Mouse (Mus musculus) forebrain, postnatal 0 days (tissue): Measurements from ENCODE around the gene Reep3. TPM values are rescaled to one million over a fixed set of nuclear protein-coding genes. Genes with fewer than 3 reads are reported as not detected.

Experiments used
- ATAC-seq: fragments of 200-750 bp; cut with Nextera tagmentation; 2 replicates; pipeline ENCODE4 v1.8.0; 2017; ENCODE audit warnings: mild to moderate bottlenecking, moderate library complexity
- DNase-seq: peaks from one replicate; pipeline ENCODE4 v3.0.0-alpha.2; 2015
- H3K27ac ChIP-seq: fragments of 300-500 bp; sonication (generic); 2 replicates; pipeline ENCODE4 v1.5.1; 2014; ENCODE audit warnings: low read depth, mild to moderate bottlenecking, antibody characterized with exemption, low read length, moderate library complexity, mixed read lengths
- H3K27me3 ChIP-seq: fragments of 300-500 bp; sonication (generic); 2 replicates; pipeline ENCODE4 v1.6.1; 2014; ENCODE audit warnings: mild to moderate bottlenecking, low read length, mixed read lengths; ENCODE audit not compliant: insufficient read depth
- H3K36me3 ChIP-seq: fragments of 300-500 bp; sonication (generic); 2 replicates; pipeline ENCODE4 v1.6.1; 2014; ENCODE audit warnings: mild to moderate bottlenecking, moderate library complexity; ENCODE audit not compliant: insufficient read depth
- H3K4me1 ChIP-seq: fragments of 300-500 bp; sonication (generic); 2 replicates; pipeline ENCODE4 v1.6.1; 2014; ENCODE audit warnings: antibody characterized with exemption; ENCODE audit not compliant: insufficient read depth
- H3K4me2 ChIP-seq: fragments of 300-500 bp; sonication (generic); 2 replicates; pipeline ENCODE4 v1.6.1; 2014; ENCODE audit warnings: low read depth, mild to moderate bottlenecking, moderate library complexity
- H3K4me3 ChIP-seq: fragments of 300-500 bp; sonication (generic); 2 replicates; pipeline ENCODE4 v1.5.1; 2014; ENCODE audit warnings: low read depth, low read length, mixed read lengths
- H3K9ac ChIP-seq: fragments of 300-500 bp; sonication (generic); 2 replicates; pipeline ENCODE4 v1.6.1; 2014; ENCODE audit warnings: mild to moderate bottlenecking
- H3K9me3 ChIP-seq: fragments of 300-500 bp; sonication (generic); 2 replicates; pipeline ENCODE4 v1.6.1; 2016; ENCODE audit warnings: low read length
- CTCF ChIP-seq: sonication (generic); IDR thresholded peaks from 2 replicates; pipeline ENCODE4 v1.5.1; 2016; ENCODE audit warnings: antibody characterized with exemption, control low read depth, low read depth
- WGBS: fragments of 180-500 bp; shearing (Covaris S2); extraction: QIAGEN DNeasy Blood & Tissue Kit; methylation state at CpG from one replicate; pipeline ENCODE4 v1.1.7; 2014; 5-methylcytosine and 5-hydroxymethylcytosine counted together
- polyA plus RNA-seq: library from polyadenylated mRNA; unstranded; fragments of >200 nt; fragmentation: Nextera tagmentation; extraction: Ambion mirVana; gene quantifications from 2 replicates; pipeline ENCODE4 v1.2.1, GENCODE M21; 2015
- total RNA-seq: library from RNA; depleted of rRNA; stranded (reverse); fragments of >200 nt; gene quantifications from 2 replicates; pipeline ENCODE4 v1.2.3, GENCODE M21; 2014

Reep3 gene
- total and polyA plus RNA-seq, 2 experiments from 2014 or later, result 23.7 to 30.8 TPM

- no peak for ATAC-seq
These were observed 98.0 kb downstream of the Reep3 start for GRCm38 (mm10) chr10:66998770-66999169.

GRCm38 (mm10) chr10:66995181-66995580, 101.6 kb downstream of the Reep3 start:
- no peaks in the 10 kb centered on the region for H3K9me3 ChIP-seq
- TF ChIP-seq CTCF, result no peak
- DNase-seq (peak; percentile 45), ATAC-seq (peak; percentile 74)
- 44% methylated on average over 6 of the region's 6 CpGs for WGBS
- no peak overlapping the region for H3K9ac ChIP-seq
- no peak overlapping the region for H3K4me2 ChIP-seq
- H3K4me1 ChIP-seq, result no peaks in the 10 kb centered on the region
- H3K27me3 ChIP-seq, result no peaks in the 10 kb centered on the region
- H3K27ac ChIP-seq, result no peak overlapping the region; the same call in 1 of the 2 replicates
- no peak overlapping the region for H3K4me3 ChIP-seq
- no peaks in the 10 kb centered on the region for H3K36me3 ChIP-seq

More at GRCm38 (mm10) chr10:66998770-66999169, 98.0 kb downstream of the Reep3 start:
- Histone ChIP-seq H3K27ac (no peak overlapping the region), H3K4me3 (no peak overlapping the region), H3K36me3 (no peaks in the 10 kb centered on the region), H3K4me1 (peaks cover 14% of the 10 kb centered on the region), H3K9ac (no peak overlapping the region), H3K4me2 (no peak overlapping the region), H3K27me3 (no peaks in the 10 kb centered on the region), H3K9me3 (no peaks in the 10 kb centered on the region)
- DNase-seq, result no peak
- 94% methylated on average over 7 of the region's 7 CpGs for WGBS
- no peak for TF ChIP-seq CTCF

GRCm38 (mm10) chr10:66994469-66994868, 102.3 kb downstream of the Reep3 start:
- Histone ChIP-seq H3K36me3 (no peaks in the 10 kb centered on the region), H3K27me3 (no peaks in the 10 kb centered on the region), H3K4me1 (no peaks in the 10 kb centered on the region), H3K4me3 (no peak overlapping the region), H3K9ac (no peak overlapping the region), H3K27ac (peak overlapping the region; percentile 6; the same call in 1 of the 2 replicates), H3K4me2 (no peak overlapping the region), H3K9me3 (no peaks in the 10 kb centered on the region)
- TF ChIP-seq CTCF, result no peak
- 50% methylated on average over 5 of the region's 5 CpGs for WGBS
- DNase-seq (peak; percentile 36), ATAC-seq (peak; percentile 71)

GRCm38 (mm10) chr10:66992591-66992990, 104.2 kb downstream of the Reep3 start:
- no peak overlapping the region for H3K4me2 ChIP-seq
- no peak overlapping the region for H3K9ac ChIP-seq
- TF ChIP-seq CTCF, result no peak
- no peaks in the 10 kb centered on the region for H3K4me1 ChIP-seq
- H3K9me3 ChIP-seq, result no peaks in the 10 kb centered on the region
- no peaks in the 10 kb centered on the region for H3K36me3 ChIP-seq
- no peak overlapping the region for H3K27ac ChIP-seq
- no peaks in the 10 kb centered on the region for H3K27me3 ChIP-seq
- DNase-seq, result no peak
- no peak overlapping the region for H3K4me3 ChIP-seq
- WGBS, result 62% methylated on average over 5 of the region's 5 CpGs
- ATAC-seq, result no peak

- no peaks in the 10 kb centered on the region for H3K4me1 ChIP-seq
- WGBS, result 84% methylated on average over 3 of the region's 3 CpGs
These were observed 106.2 kb downstream of the Reep3 start for GRCm38 (mm10) chr10:66990506-66990905.

GRCm38 (mm10) chr10:66983043-66983442, 113.7 kb downstream of the Reep3 start:
- Histone ChIP-seq H3K9me3 (no peaks in the 10 kb centered on the region), H3K4me3 (no peak overlapping the region)
- 92% methylated on average over 5 of the region's 5 CpGs for WGBS

More at GRCm38 (mm10) chr10:66990506-66990905, 106.2 kb downstream of the Reep3 start:
- Histone ChIP-seq H3K9me3 (no peaks in the 10 kb centered on the region), H3K4me2 (no peak overlapping the region), H3K36me3 (no peaks in the 10 kb centered on the region), H3K27ac (no peak overlapping the region), H3K9ac (no peak overlapping the region), H3K4me3 (no peak overlapping the region), H3K27me3 (no peaks in the 10 kb centered on the region)
- DNase-seq, result no peak
- TF ChIP-seq CTCF, result no peak
- ATAC-seq, result no peak

GRCm38 (mm10) chr10:66978215-66978614, 118.5 kb downstream of the Reep3 start:
- H3K9me3 ChIP-seq, result no peaks in the 10 kb centered on the region
- DNase-seq (no peak), ATAC-seq (no peak)
- H3K27ac ChIP-seq, result no peak overlapping the region
- H3K9ac ChIP-seq, result no peak overlapping the region
- no peaks in the 10 kb centered on the region for H3K27me3 ChIP-seq
- TF ChIP-seq CTCF, result no peak
- no peak overlapping the region for H3K4me2 ChIP-seq
- 83% methylated on average over 2 of the region's 2 CpGs for WGBS
- no peak overlapping the region for H3K4me3 ChIP-seq
- no peaks in the 10 kb centered on the region for H3K36me3 ChIP-seq
- H3K4me1 ChIP-seq, result no peaks in the 10 kb centered on the region

More at GRCm38 (mm10) chr10:66983043-66983442, 113.7 kb downstream of the Reep3 start:
- DNase-seq (no peak), ATAC-seq (no peak)
- no peak for TF ChIP-seq CTCF
- Histone ChIP-seq H3K4me1 (no peaks in the 10 kb centered on the region), H3K27ac (no peak overlapping the region), H3K4me2 (no peak overlapping the region), H3K9ac (no peak overlapping the region), H3K36me3 (no peaks in the 10 kb centered on the region), H3K27me3 (no peaks in the 10 kb centered on the region)
